Mouse (Mus musculus): Measurements from ENCODE around the gene Ngb. TPM values are rescaled to one million over a fixed set of nuclear protein-coding genes. Genes with fewer than 3 reads are reported as not detected.

Gene Ngb
- polyA plus RNA-seq, 1 experiment from 2014 or later, result 0.33 TPM

DNA sequence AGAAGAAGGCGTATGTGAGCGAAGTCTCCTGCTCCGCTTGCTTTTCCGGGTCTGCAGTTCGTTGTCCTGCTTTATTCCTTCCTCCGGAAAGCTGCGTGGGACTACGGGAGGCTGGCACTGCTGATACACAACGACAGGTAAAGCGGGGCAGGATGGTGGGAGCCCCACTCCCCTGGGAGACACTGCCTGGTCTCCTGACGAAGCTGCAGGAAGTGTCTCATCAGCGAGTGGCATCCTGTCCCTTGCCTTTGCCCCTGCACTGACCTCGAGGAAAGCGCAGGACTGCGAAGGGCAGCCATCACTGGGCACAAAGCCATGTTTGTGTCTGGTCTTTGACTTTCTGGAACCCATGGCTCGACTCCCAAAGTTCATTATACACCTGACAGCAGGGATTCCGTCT is 45.3 kb downstream of the Ngb start:
- Histone ChIP-seq H3K9ac (ENCODE audit: low read depth, low read length) (no peak overlapping the region), H3K4me1 (replicated peaks; ENCODE audit: insufficient read depth, low read length) (no peaks in the 10 kb centered on the region), H3K27ac (no peak overlapping the region), H3K4me3 (replicated peaks; ENCODE audit: low read depth, low read length) (no peak overlapping the region), H3K27me3 (ENCODE audit: insufficient read depth, low read length) (no peaks in the 10 kb centered on the region), H3K36me3 (ENCODE audit: insufficient read depth, low read length) (no peaks in the 10 kb centered on the region), H3K9me3 (replicated peaks; ENCODE audit: low read length) (no peaks in the 10 kb centered on the region), H3K4me2 (ENCODE audit: low read length) (no peak overlapping the region)
- no peak for TF ChIP-seq CTCF (IDR thresholded peaks at IDR 0.05; ENCODE audit: low read depth)
- WGBS, result 56% methylated on average over 17 of the region's 17 CpGs
- DNase-seq (ENCODE audit: low spot score) (no peak), ATAC-seq (replicated peaks; ENCODE audit: low FRiP score, low read depth) (no peak)

DNA sequence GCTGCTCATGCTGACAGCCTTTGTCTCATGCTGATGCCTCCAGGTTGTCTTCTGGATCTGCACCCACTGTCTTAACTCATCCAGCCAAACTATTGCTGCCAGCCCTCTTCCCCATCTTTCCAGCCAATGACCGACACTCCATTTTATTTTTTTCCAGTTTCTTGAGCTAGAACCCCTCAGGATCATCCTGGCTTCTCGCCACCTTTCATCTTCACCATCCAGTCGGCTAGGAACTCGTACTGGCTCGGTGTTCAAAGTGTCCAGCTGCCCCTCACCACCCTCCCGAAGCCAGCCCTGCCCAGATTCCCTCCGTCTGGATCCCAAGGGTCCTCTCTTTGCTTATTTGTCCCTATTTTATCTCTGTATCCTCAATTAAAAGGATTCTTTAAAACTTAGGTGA is 47.5 kb downstream of the Ngb start:
- Histone ChIP-seq H3K4me2 (ENCODE audit: low read length) (no peak overlapping the region), H3K27me3 (ENCODE audit: insufficient read depth, low read length) (no peaks in the 10 kb centered on the region), H3K36me3 (ENCODE audit: insufficient read depth, low read length) (no peaks in the 10 kb centered on the region), H3K4me1 (replicated peaks; ENCODE audit: insufficient read depth, low read length) (no peaks in the 10 kb centered on the region), H3K27ac (no peak overlapping the region), H3K9ac (ENCODE audit: low read depth, low read length) (no peak overlapping the region), H3K4me3 (replicated peaks; ENCODE audit: low read depth, low read length) (no peak overlapping the region), H3K9me3 (replicated peaks; ENCODE audit: low read length) (no peaks in the 10 kb centered on the region)
- no peak for TF ChIP-seq CTCF (IDR thresholded peaks at IDR 0.05; ENCODE audit: low read depth)
- ATAC-seq (replicated peaks; ENCODE audit: low FRiP score, low read depth) (no peak), DNase-seq (ENCODE audit: low spot score) (no peak)
- WGBS, result 68% methylated on average over 7 of the region's 7 CpGs

DNA sequence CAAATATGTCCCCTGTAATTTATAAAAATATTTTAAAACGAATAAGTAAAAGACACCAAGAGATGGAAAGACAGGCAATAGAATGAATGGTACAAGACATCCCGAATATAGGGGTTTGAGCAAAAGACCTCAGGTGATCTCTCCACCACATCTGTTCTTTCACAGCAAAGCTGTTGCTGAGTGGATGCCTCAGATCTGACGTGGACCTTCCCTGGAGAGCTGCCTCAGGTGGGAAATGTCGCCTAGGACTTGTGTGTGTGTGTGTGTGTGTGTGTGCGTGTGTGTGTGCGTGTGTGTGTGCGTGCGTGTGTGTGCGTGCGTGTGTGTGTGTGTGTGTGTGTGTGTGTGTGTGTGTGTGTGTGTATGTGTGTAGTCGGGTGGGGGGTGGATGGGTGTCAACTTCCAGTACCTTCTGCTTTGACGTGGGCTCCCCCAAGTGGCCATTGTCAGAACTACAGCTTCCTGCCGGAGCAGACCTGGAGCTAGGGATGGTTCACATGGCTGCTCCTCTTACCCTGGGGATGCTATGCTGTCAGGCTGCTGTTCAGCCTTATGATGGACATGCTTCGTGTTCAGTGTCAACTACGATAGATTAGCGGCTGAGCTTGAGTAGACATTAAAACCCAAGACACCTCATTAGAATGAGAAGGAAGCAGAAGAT is 49.5 kb downstream of the Ngb start:
- H3K9ac ChIP-seq (ENCODE audit: low read depth, low read length), result no peak overlapping the region
- WGBS, result 29% methylated on average over 13 of the region's 16 CpGs
- H3K36me3 ChIP-seq (ENCODE audit: insufficient read depth, low read length), result no peaks in the 10 kb centered on the region
- H3K4me3 ChIP-seq (replicated peaks; ENCODE audit: low read depth, low read length), result no peak overlapping the region
- H3K4me2 ChIP-seq (ENCODE audit: low read length), result no peak overlapping the region
- peak; percentile 61 for DNase-seq (ENCODE audit: low spot score)
- no peak for ATAC-seq (replicated peaks; ENCODE audit: low FRiP score, low read depth)
- no peak overlapping the region for H3K27ac ChIP-seq
- H3K9me3 ChIP-seq (replicated peaks; ENCODE audit: low read length), result no peaks in the 10 kb centered on the region
- H3K27me3 ChIP-seq (ENCODE audit: insufficient read depth, low read length), result no peaks in the 10 kb centered on the region
- peak; percentile 84 for TF ChIP-seq CTCF (IDR thresholded peaks at IDR 0.05; ENCODE audit: low read depth)
- no peaks in the 10 kb centered on the region for H3K4me1 ChIP-seq (replicated peaks; ENCODE audit: insufficient read depth, low read length)

DNA sequence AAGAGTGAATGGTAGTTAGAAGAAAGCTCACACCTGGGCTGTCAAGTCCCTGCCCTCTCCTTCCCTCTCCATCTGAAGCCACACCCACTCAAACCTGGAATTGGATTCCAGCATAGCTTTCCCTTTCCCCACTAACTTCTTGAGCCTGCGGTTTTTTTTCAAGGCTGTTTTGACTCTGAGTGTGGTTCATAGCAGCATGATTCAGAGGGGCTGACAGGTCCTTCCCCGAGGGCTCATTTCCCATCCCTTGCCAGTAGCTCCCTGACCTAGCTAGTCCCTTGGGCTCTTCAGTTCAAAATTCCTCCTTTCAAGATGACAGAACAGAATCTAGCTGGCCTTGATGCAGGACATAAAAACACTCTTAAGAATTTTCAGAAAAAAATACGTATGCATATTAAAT is 54.8 kb downstream of the Ngb start:
- H3K27ac ChIP-seq, result no peak overlapping the region
- ATAC-seq (replicated peaks; ENCODE audit: low FRiP score, low read depth) (no peak), DNase-seq (ENCODE audit: low spot score) (no peak)
- H3K9me3 ChIP-seq (replicated peaks; ENCODE audit: low read length), result no peaks in the 10 kb centered on the region
- H3K4me1 ChIP-seq (replicated peaks; ENCODE audit: insufficient read depth, low read length), result no peaks in the 10 kb centered on the region
- H3K36me3 ChIP-seq (ENCODE audit: insufficient read depth, low read length), result no peaks in the 10 kb centered on the region
- no peak overlapping the region for H3K9ac ChIP-seq (ENCODE audit: low read depth, low read length)
- 52% methylated on average over 3 of the region's 3 CpGs for WGBS
- no peak for TF ChIP-seq CTCF (IDR thresholded peaks at IDR 0.05; ENCODE audit: low read depth)
- no peaks in the 10 kb centered on the region for H3K27me3 ChIP-seq (ENCODE audit: insufficient read depth, low read length)
- H3K4me3 ChIP-seq (replicated peaks; ENCODE audit: low read depth, low read length), result no peak overlapping the region
- H3K4me2 ChIP-seq (ENCODE audit: low read length), result no peak overlapping the region

Other genes with a start within 250 kb of the Ngb start
- gene Irf2bpl, start 217.7 kb downstream of the Ngb start, polyA plus RNA-seq (2015; fragmentation: Nextera tagmentation; extraction: Ambion mirVana), result 52.1 and 57.9 TPM in 2 replicates
- 14.8 and 16.1 TPM in 2 replicates for gene Cipc, start 155.5 kb downstream of the Ngb start, polyA plus RNA-seq (2015; fragmentation: Nextera tagmentation; extraction: Ambion mirVana)
- gene Zdhhc22, start 112.1 kb downstream of the Ngb start, polyA plus RNA-seq (2015; fragmentation: Nextera tagmentation; extraction: Ambion mirVana), result 0.03 TPM in 1 of 2 replicates, not detected in the other
- 0.08 and 0.11 TPM in 2 replicates for gene Tmem63c, start 81.2 kb downstream of the Ngb start, polyA plus RNA-seq (2015; fragmentation: Nextera tagmentation; extraction: Ambion mirVana)
- gene Gstz1, start 44.6 kb upstream of the Ngb start, polyA plus RNA-seq (2015; fragmentation: Nextera tagmentation; extraction: Ambion mirVana), result 89.7 and 91.3 TPM in 2 replicates
- 14.6 TPM in 2 replicates for gene Pomt2, start 45.4 kb upstream of the Ngb start, polyA plus RNA-seq (2015; fragmentation: Nextera tagmentation; extraction: Ambion mirVana)
- 1.3 and 1.4 TPM in 2 replicates for gene Samd15, start 97.2 kb upstream of the Ngb start, polyA plus RNA-seq (2015; fragmentation: Nextera tagmentation; extraction: Ambion mirVana)
- 1.7 and 1.8 TPM in 2 replicates for gene Tmed8, start 97.9 kb upstream of the Ngb start, polyA plus RNA-seq (2015; fragmentation: Nextera tagmentation; extraction: Ambion mirVana)
- gene Noxred1, start 136.2 kb upstream of the Ngb start, polyA plus RNA-seq (2015; fragmentation: Nextera tagmentation; extraction: Ambion mirVana), result 0.17 TPM in 1 of 2 replicates, not detected in the other
- gene Vipas39, start 163.7 kb upstream of the Ngb start, polyA plus RNA-seq (2015; fragmentation: Nextera tagmentation; extraction: Ambion mirVana), result 38.1 and 44.1 TPM in 2 replicates
- gene Ahsa1, start 163.9 kb upstream of the Ngb start, polyA plus RNA-seq (2015; fragmentation: Nextera tagmentation; extraction: Ambion mirVana), result 149 and 157 TPM in 2 replicates
- gene Ism2, start 197.2 kb upstream of the Ngb start, polyA plus RNA-seq (2015; fragmentation: Nextera tagmentation; extraction: Ambion mirVana), result 0.39 and 0.46 TPM in 2 replicates

Data from kidney, postnatal 0 days (tissue).